Mouse (Mus musculus) stomach, postnatal 0 days (tissue): ENCODE data around the gene Agmat. TPM values are rescaled to one million over a fixed set of nuclear protein-coding genes. Genes with fewer than 3 reads are reported as not detected.
A peak's percentile ranks its signal among the peaks of the same experiment; 100 is the strongest.
"Not testable (repeated sequence)": the region's sequence is repeated elsewhere in the genome, so short reads cannot be mapped to it uniquely, and the experiment has no call there.

Source experiments
- ATAC-seq: fragments of 200-750 bp; cut with Nextera tagmentation; 2 replicates; pipeline ENCODE4 v1.8.0; 2017; ENCODE audit not compliant: low FRiP score, low TSS enrichment
- DNase-seq: peaks from one replicate; pipeline ENCODE4 v3.0.0-alpha.2; 2016; ENCODE audit warnings: low spot score
- H3K27ac ChIP-seq: fragments of 300-500 bp; sonication (generic); replicated peaks from 2 replicates; pipeline ENCODE4 v1.5.1; 2014; ENCODE audit warnings: mild to moderate bottlenecking, control low read depth
- H3K27me3 ChIP-seq: fragments of 300-500 bp; sonication (generic); 2 replicates; pipeline ENCODE4 v1.6.1; 2014; ENCODE audit warnings: low read length; ENCODE audit not compliant: control insufficient read depth, insufficient read depth
- H3K36me3 ChIP-seq: fragments of 300-500 bp; sonication (generic); 2 replicates; pipeline ENCODE4 v1.6.1; 2014; ENCODE audit warnings: low read length, mixed read lengths; ENCODE audit not compliant: control insufficient read depth, insufficient read depth
- H3K4me1 ChIP-seq: fragments of 300-500 bp; sonication (generic); replicated peaks from 2 replicates; pipeline ENCODE4 v1.6.1; 2014; ENCODE audit warnings: antibody characterized with exemption; ENCODE audit not compliant: control insufficient read depth, insufficient read depth
- H3K4me2 ChIP-seq: fragments of 300-500 bp; sonication (generic); replicated peaks from 2 replicates; pipeline ENCODE4 v1.6.1; 2014; ENCODE audit warnings: low read depth, mild to moderate bottlenecking, control low read depth, moderate library complexity
- H3K4me3 ChIP-seq: fragments of 300-500 bp; sonication (generic); 2 replicates; pipeline ENCODE4 v1.5.1; 2014; ENCODE audit warnings: low read depth, low read length, control low read depth
- H3K9ac ChIP-seq: fragments of 300-500 bp; sonication (generic); 2 replicates; pipeline ENCODE4 v1.6.1; 2014; ENCODE audit warnings: mild to moderate bottlenecking, low read length, control low read depth, mixed read lengths
- H3K9me3 ChIP-seq: fragments of 300-500 bp; sonication (generic); 2 replicates; pipeline ENCODE4 v1.6.1; 2016; ENCODE audit warnings: low read length; ENCODE audit not compliant: control insufficient read depth
- CTCF ChIP-seq: IDR thresholded peaks from 2 replicates; pipeline ENCODE4 v1.5.1; 2016; ENCODE audit warnings: antibody characterized with exemption, low read depth, mild to moderate bottlenecking, moderate library complexity
- EP300 ChIP-seq: optimal IDR thresholded peaks from 2 replicates; pipeline ENCODE3; 2016; ENCODE audit warnings: antibody characterized with exemption
- WGBS: fragments of 180-500 bp; shearing (Covaris S2); extraction: QIAGEN DNeasy Blood & Tissue Kit; methylation state at CpG from one replicate; pipeline ENCODE4 v1.1.7; 2014; 5-methylcytosine and 5-hydroxymethylcytosine counted together
- polyA plus RNA-seq: library from polyadenylated mRNA; unstranded; fragments of >200 nt; fragmentation: Nextera tagmentation; extraction: Ambion mirVana; gene quantifications from 2 replicates; pipeline ENCODE4 v1.2.1, GENCODE M21; 2015

Agmat gene
- polyA plus RNA-seq, 1 experiment from 2014 or later: 0.13 TPM

- H3K4me1 ChIP-seq: no peaks in the 10 kb centered on the region; the same call in 1 of the 2 replicates
- 89% methylated on average over 8 of the region's 8 CpGs for WGBS
These were observed 25.4 kb downstream of the Agmat start for GRCm38 (mm10) chr4:141771823-141772222.

DNA sequence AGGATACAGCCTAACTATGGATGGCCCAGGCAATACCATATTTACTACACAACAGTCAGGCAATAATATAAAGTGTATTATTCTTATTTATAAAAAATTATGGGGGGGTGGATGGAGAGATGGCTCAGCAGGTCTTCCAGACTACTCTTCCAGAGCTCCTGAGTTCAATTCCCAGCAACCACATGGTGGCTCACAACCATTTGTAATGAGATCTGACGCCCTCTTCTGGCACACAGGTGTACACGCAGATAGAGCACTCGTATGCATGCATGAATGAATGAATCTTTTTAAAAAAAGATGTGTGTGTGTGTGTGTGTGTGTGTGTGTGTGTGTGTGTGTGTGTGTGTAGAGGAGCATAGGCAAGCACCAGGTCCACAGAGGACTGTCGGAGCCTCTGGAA lies 26.5 kb downstream of the Agmat start:
- H3K4me1 ChIP-seq, ATAC-seq, H3K4me2 ChIP-seq, H3K4me3 ChIP-seq, H3K9ac ChIP-seq, DNase-seq, H3K27ac ChIP-seq, H3K27me3 ChIP-seq, H3K9me3 ChIP-seq: not testable (repeated sequence)
- TF ChIP-seq CTCF: peak; percentile 22; the same call in 1 of the 2 replicates
- WGBS: 82% methylated on average over 3 of the region's 4 CpGs
- H3K36me3 ChIP-seq: peaks cover 37% of the 10 kb centered on the region

More at GRCm38 (mm10) chr4:141771823-141772222, 25.4 kb downstream of the Agmat start:
- no peak for DNase-seq
- Histone ChIP-seq H3K27me3 (no peaks in the 10 kb centered on the region), H3K4me3 (no peak overlapping the region), H3K4me2 (no peak overlapping the region), H3K9ac (no peak overlapping the region), H3K36me3 (peaks cover 36% of the 10 kb centered on the region), H3K27ac (no peak overlapping the region), H3K9me3 (no peaks in the 10 kb centered on the region)
- no peak for ATAC-seq
- TF ChIP-seq CTCF (no peak), EP300 (no peak)

- no peak for DNase-seq
- H3K9me3 ChIP-seq: no peaks in the 10 kb centered on the region
- H3K27me3 ChIP-seq: no peaks in the 10 kb centered on the region
- WGBS: 86% methylated on average over 8 of the region's 8 CpGs
- H3K27ac ChIP-seq: no peak overlapping the region
- H3K4me3 ChIP-seq: no peak overlapping the region
- H3K4me1 ChIP-seq: no peaks in the 10 kb centered on the region
- H3K4me2 ChIP-seq: no peak overlapping the region
- H3K36me3 ChIP-seq: peaks cover 23% of the 10 kb centered on the region
- H3K9ac ChIP-seq: no peak overlapping the region
- TF ChIP-seq CTCF (no peak), EP300 (no peak)
- no peak for ATAC-seq
These were observed 33.4 kb downstream of the Agmat start for GRCm38 (mm10) chr4:141779828-141780227.

DNA sequence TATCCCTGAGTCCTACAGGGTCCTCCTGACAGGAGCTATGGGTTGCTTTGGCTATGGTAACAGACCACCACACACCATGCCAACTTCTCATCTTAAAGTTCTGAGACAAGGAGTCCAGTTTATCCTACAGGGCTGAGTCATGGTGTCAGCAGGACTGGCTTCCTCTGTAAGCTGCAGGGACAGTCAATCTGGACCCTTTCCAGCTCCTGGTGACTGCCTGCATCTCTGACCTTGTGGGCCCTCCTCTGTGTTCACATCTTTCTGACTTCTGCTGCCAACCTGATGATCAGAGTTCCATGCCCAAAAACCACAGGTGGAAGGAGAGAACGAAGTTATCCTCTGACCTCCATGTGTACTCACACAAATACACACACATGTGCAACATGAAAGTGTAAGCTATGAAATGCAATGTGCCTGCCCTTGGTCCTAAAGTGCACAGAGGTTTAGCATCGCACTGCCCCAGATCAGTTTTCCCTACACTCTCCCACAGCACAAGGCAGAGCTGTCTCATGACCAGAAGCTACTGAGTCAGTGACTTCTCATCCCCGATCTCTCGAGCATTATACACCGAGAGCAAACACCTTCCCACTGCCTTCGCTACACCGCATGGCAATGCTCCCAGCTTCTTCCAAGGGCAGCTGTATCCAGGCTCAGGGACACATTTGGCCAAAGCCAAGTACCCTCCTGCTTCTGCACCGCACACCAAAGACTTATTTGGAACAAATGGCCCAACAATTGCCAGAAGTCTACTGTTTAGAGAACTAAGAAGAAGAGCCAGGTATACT lies 34.9 kb downstream of the Agmat start:
- Histone ChIP-seq H3K4me3 (no peak overlapping the region), H3K9ac (no peak overlapping the region), H3K4me1 (no peaks in the 10 kb centered on the region), H3K4me2 (no peak overlapping the region), H3K27me3 (no peaks in the 10 kb centered on the region), H3K9me3 (no peaks in the 10 kb centered on the region), H3K36me3 (peaks cover 23% of the 10 kb centered on the region), H3K27ac (no peak overlapping the region)
- DNase-seq: no peak
- no peak for ATAC-seq
- WGBS: 93% methylated on average over 8 of the region's 8 CpGs
- TF ChIP-seq CTCF (no peak), EP300 (no peak)

DNA sequence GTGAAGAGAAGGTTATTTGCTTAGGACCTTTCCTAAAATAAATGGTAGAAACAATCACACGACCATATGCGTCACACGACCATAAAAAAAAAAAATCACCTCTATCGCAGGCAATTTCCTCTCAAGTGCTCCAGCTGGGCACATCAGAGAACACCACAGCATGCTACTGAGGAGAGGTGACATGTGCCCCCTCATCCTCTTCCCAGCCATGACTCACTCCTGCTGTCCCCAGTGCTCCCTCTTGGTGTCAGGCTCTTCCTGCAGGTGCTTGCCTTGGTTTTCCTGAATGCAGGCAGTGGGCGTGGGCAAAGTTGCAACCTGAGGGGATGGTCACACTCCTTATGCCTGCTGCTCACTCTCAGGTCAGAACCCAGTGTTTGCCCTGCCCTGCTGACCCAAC lies 38.4 kb downstream of the Agmat start:
- WGBS: 79% methylated on average over 5 of the region's 5 CpGs
- Histone ChIP-seq H3K4me2 (no peak overlapping the region), H3K36me3 (peaks cover 14% of the 10 kb centered on the region)

DNA sequence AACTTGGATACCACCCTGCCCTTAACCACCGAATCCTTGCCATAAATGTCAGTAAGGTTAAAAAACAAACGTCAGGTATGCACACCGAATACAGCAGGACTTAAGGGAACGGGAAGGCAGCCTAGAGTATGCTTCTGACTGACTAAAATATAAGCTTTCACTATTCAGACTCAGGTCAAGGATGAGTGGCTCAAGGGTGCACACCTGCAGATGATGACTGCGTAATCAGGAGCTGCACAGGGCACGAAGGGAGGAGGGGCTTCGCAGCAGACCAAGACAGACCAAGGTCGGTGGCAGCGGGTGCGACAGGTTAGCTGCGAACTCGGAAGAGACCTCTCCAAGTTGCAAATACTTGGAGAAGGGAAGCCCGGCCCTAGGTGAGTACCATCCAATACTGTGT lies 39.7 kb downstream of the Agmat start:
- Histone ChIP-seq H3K4me2 (no peak overlapping the region), H3K36me3 (peaks cover 14% of the 10 kb centered on the region), H3K4me3 (no peak overlapping the region), H3K9me3 (no peaks in the 10 kb centered on the region), H3K27ac (no peak overlapping the region), H3K27me3 (no peaks in the 10 kb centered on the region), H3K4me1 (0 out of 2 replicates have a peak, but pooled peaks cover 4% of the 10 kb centered on the region), H3K9ac (no peak overlapping the region)
- no peak for TF ChIP-seq CTCF
- no peak for TF ChIP-seq EP300
- 90% methylated on average over 13 of the region's 13 CpGs for WGBS
- ATAC-seq (no peak), DNase-seq (no peak)

More for the DNA sequence above, 38.4 kb downstream of the Agmat start:
- Histone ChIP-seq H3K9me3 (no peaks in the 10 kb centered on the region), H3K9ac (no peak overlapping the region), H3K4me3 (no peak overlapping the region), H3K27me3 (no peaks in the 10 kb centered on the region), H3K4me1 (0 out of 2 replicates have a peak, but pooled peaks cover 3% of the 10 kb centered on the region), H3K27ac (no peak overlapping the region)
- ATAC-seq (no peak), DNase-seq (no peak)
- TF ChIP-seq EP300 (no peak), CTCF (peak; percentile 21; the same call in 1 of the 2 replicates)
